Mouse (Mus musculus) olfactory bulb, adult 2 months (tissue): ENCODE data around the gene Pcnx3.
"Not testable (repeated sequence)": the region's sequence is repeated elsewhere in the genome, so short reads cannot be mapped to it uniquely, and the experiment has no call there.

ENCODE experiments used
- CTCF ChIP-seq: fragments of 200-500 bp; IDR thresholded peaks from 2 replicates; pipeline ENCODE4 v1.5.1; 2012; ENCODE audit warnings: low read depth, mild to moderate bottlenecking, low read length, moderate library complexity; ENCODE audit not compliant: insufficient read depth
- POLR2A ChIP-seq: fragments of 200-500 bp; IDR thresholded peaks from 2 replicates; pipeline ENCODE4 v1.6.1; 2012; ENCODE audit warnings: mild to moderate bottlenecking, low read depth, low read length, moderate library complexity; ENCODE audit not compliant: insufficient read depth

- TF ChIP-seq CTCF, POLR2A: not testable (repeated sequence)
Measured at GRCm38 (mm10) chr19:5686954-5687353, 1.8 kb downstream of the Pcnx3 start.
